Mouse (Mus musculus): Measurements from ENCODE around the gene Tmem212. TPM values are rescaled to one million over a fixed set of nuclear protein-coding genes. Genes with fewer than 3 reads are reported as not detected.
A peak's percentile ranks its signal among the peaks of the same experiment; 100 is the strongest.

Gene Tmem212
- total RNA-seq, 2 experiments from 2014 or later = 1.1 to 1.9 TPM

GRCm38 (mm10) chr3:27854431-27855180 lies 41.6 kb downstream of the Tmem212 start:
- no peak for DNase-seq
- intact Hi-C loops (cut with DNase I) = no loop called here

GRCm38 (mm10) chr3:27843266-27843665 lies 52.9 kb downstream of the Tmem212 start:
- DNase-seq = no peak
- intact Hi-C loops (cut with DNase I) = no loop called here

GRCm38 (mm10) chr3:27842856-27843255 lies 53.3 kb downstream of the Tmem212 start:
- intact Hi-C loops (cut with DNase I) = no loop called here
- no peak for DNase-seq

- DNase-seq = no peak
- intact Hi-C loops (cut with DNase I) = no loop called here
Observed at GRCm38 (mm10) chr3:27840311-27840710, 55.9 kb downstream of the Tmem212 start.

GRCm38 (mm10) chr3:27839795-27840194 lies 56.4 kb downstream of the Tmem212 start:
- intact Hi-C loops (cut with DNase I) = no loop called here
- no peak for DNase-seq

- DNase-seq = no peak
- intact Hi-C loops (cut with DNase I) = no loop called here
Observed at GRCm38 (mm10) chr3:27839231-27839630, 56.9 kb downstream of the Tmem212 start.

GRCm38 (mm10) chr3:27836297-27836696 lies 59.9 kb downstream of the Tmem212 start:
- peak; percentile 5 for DNase-seq
- intact Hi-C loops (cut with DNase I) = no loop called here

GRCm38 (mm10) chr3:27835786-27836185 lies 60.4 kb downstream of the Tmem212 start:
- intact Hi-C loops (cut with DNase I) = no loop called here
- no peak for DNase-seq

- DNase-seq = no peak
Observed at GRCm38 (mm10) chr3:27828755-27829154, 67.4 kb downstream of the Tmem212 start.

GRCm38 (mm10) chr3:27827236-27827635 lies 68.9 kb downstream of the Tmem212 start:
- DNase-seq = no peak
- intact Hi-C loops (cut with DNase I) = no loop called here

More at GRCm38 (mm10) chr3:27828755-27829154, 67.4 kb downstream of the Tmem212 start:
- intact Hi-C loops (cut with DNase I) = no loop called here

- no peak for DNase-seq
- intact Hi-C loops (cut with DNase I) = no loop called here
Observed at GRCm38 (mm10) chr3:27825985-27826384, 70.2 kb downstream of the Tmem212 start.

Other genes starting within 250 kb of the Tmem212 start
- gene Fndc3b, start 185.1 kb downstream of the Tmem212 start, total RNA-seq (2021) = 10 to 100 TPM; 25.9 to 26.4 TPM
- gene Pld1, start 42.3 kb upstream of the Tmem212 start, total RNA-seq (2021) = 1 to 10 TPM; 7.6 TPM

Data from left cerebral cortex, postnatal 4 days (tissue).